In the genomic region with DNA sequence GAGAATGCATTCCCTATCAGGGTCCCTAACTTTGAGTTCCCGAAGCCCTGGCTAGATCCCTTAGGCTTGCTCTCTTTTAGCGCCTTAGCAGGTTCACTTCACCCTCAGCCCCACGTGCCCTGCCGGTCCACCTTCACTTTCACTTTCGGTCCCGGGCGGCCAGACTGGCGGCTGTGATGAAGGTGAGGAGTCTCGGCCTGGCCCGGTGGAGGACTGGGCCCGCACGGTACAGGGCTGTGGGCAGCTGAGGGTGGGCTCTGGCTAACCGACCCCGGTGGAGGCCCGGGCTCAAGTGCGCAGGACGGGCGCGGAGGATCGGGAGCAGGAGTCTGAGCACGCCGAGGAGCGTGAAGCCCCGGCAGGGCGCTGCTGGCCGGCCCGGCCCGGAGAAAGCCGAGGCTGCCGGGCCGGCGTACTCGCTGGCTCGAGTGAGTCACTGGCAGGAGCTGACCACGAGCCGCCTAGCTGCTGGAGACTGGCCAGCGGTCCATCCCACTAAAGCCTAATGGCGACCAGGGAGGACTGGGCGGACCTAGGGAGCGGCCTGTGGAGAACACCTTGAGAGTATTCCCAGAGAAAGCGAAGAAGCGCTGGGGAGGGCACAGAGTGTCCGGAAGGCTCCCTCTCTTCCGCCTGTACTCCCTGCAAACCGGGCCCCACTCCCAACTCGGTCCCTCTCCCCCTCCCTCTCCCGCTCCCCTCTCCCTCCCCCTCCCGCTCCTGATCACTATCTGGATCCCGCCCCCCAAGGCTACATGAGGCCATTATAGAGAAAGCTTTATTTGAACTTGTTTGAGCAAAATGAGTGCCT, we compare ENCODE assay signal across 8 mouse cellular contexts. TPM values are rescaled to one million over a fixed set of nuclear protein-coding genes. Genes with fewer than 3 reads are reported as not detected.
DNase-seq lines count a peak whose midpoint lies in the region; ATAC-seq lines count a peak whose summit lies in the region.

No protein-coding gene starts in this region.

- peak; percentile 90 for DNase-seq in adipocyte (ENCODE audit: low spot score)
- peak; percentile 79 for DNase-seq in embryo, embryonic 10 days (ENCODE audit: low spot score)
- DNase-seq in gastrocnemius, postnatal 10 days = peak; percentile 89
- peak; percentile 93 for DNase-seq in induced T-regulatory cell, adult 2 months (ENCODE audit: low read depth)
- peak; percentile 57 for DNase-seq in left cerebral cortex, adult 8-10 months (ENCODE audit: low spot score in 2 of 2)
- DNase-seq in right cerebral cortex, adult 18-20 months = peak; percentile 63
- peak; percentile 82 for DNase-seq in urinary bladder, adult 2 months (ENCODE audit: low spot score)

- ATAC-seq in megakaryocyte, adult 5-6 weeks (ENCODE audit: poor library complexity, severe bottlenecking) = peak; percentile 91

RNA-seq across cellular contexts. Expression of a gene that starts 0.5 kb away (rescaled TPM):
- total RNA-seq in gastrocnemius, postnatal 10 days (2021) = 10 to 100 TPM; 17.2 to 26.9 TPM
- total RNA-seq in left cerebral cortex, adult 8-10 months (2022) = 10 to 100 TPM in 3 of 4 experiments, 1 to 10 TPM in 1; 9.6 to 17.1 (median 13.1) TPM
- 76.1 and 106 TPM in 2 replicates for total RNA-seq in megakaryocyte, adult 5-6 weeks (2015)
- 112 and 123 TPM in 2 replicates for total RNA-seq in megakaryocyte, adult 5-6 weeks (2017)
- polyA plus RNA-seq in urinary bladder, adult 2 months (2012; rRNA removed) = 26.2 and 35.4 TPM in 2 replicates

Comparison
In these comparisons a context has a peak if more than half of its experiments do, and no peak if none do; other contexts are left out.
1. Peak in every context shown above with its lines: DNase-seq and ATAC-seq.